21 mouse cellular contexts compared by ENCODE assay signal in the genomic region with DNA sequence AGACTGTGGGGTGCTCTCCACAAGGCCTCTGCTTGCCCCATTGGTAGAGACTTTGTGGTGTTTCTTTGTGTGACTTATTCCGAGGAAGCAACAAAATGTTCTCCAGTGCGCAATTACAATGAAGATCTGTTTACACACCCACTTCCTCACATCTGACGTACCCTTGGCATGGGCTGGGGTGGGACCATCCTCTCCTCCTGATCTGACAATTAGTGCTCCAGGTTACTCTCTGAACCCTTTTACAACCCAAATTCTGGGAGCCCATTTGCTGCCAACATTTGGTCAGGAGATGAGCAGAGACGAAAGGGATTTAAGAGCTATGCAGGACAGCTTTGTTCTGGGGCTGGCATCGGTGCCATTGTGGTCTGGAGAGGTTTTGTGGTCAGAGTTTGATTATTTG.
"Had no signal": no experiment of that assay in that cellular context is flagged by ENCODE, and none has a peak within 500 bp of the region (broad histone marks: within the 10 kb centered on the region; RNA-seq: fewer than 3 reads in every experiment).

No protein-coding gene starts in this region.

- H3K4me2 ChIP-seq: heart, embryonic 12.5 days; hindbrain, embryonic 13.5 days; hindbrain, embryonic 15.5 days; kidney, embryonic 15.5 days; limb, embryonic 13.5 days; limb, embryonic 15.5 days had no signal

- H3K36me3 ChIP-seq: heart, embryonic 10.5 days; heart, embryonic 12.5 days; hindbrain, embryonic 13.5 days; hindbrain, embryonic 15.5 days; kidney, embryonic 15.5 days; limb, embryonic 13.5 days; limb, embryonic 15.5 days had no signal

- H3K9me3 ChIP-seq: heart, embryonic 10.5 days; heart, embryonic 12.5 days; hindbrain, embryonic 15.5 days; limb, embryonic 15.5 days had no signal

- H3K4me3 ChIP-seq: heart, embryonic 10.5 days; heart, embryonic 12.5 days; hindbrain, embryonic 13.5 days; hindbrain, embryonic 15.5 days; kidney, embryonic 15.5 days; layer of hippocampus, adult 2 months; limb, embryonic 13.5 days; limb, embryonic 15.5 days had no signal

- ATAC-seq: forebrain, postnatal 0 days; hindbrain, postnatal 0 days; intestine, embryonic 16.5 days had no signal

- H3K27ac ChIP-seq: heart, embryonic 10.5 days; hindbrain, embryonic 13.5 days; hindbrain, embryonic 15.5 days; hindbrain, postnatal 0 days; kidney, embryonic 15.5 days; kidney, postnatal 0 days; layer of hippocampus, adult 2 months; limb, embryonic 13.5 days; limb, embryonic 15.5 days had no signal

- DNase-seq: forebrain, postnatal 0 days; gastrocnemius, postnatal 14 days; gastrocnemius, postnatal 36 days; heart, adult 18-20 months; heart, postnatal 10 days; kidney, adult 11 months; kidney, adult 9 months; layer of hippocampus, adult 9-11 months; layer of hippocampus, postnatal 36 days; left cerebral cortex, postnatal 4 days had no signal

- H3K9ac ChIP-seq: forebrain, postnatal 0 days; heart, embryonic 12.5 days; hindbrain, embryonic 13.5 days; hindbrain, embryonic 15.5 days; kidney, embryonic 15.5 days; limb, embryonic 13.5 days; limb, embryonic 15.5 days had no signal

- H3K27me3 ChIP-seq: heart, embryonic 12.5 days; hindbrain, embryonic 15.5 days had no signal

- H3K4me1 ChIP-seq: heart, embryonic 10.5 days; heart, embryonic 12.5 days; hindbrain, embryonic 13.5 days; hindbrain, embryonic 15.5 days had no signal
